Mouse (Mus musculus): ENCODE data around the gene Tmem81.

DNA sequence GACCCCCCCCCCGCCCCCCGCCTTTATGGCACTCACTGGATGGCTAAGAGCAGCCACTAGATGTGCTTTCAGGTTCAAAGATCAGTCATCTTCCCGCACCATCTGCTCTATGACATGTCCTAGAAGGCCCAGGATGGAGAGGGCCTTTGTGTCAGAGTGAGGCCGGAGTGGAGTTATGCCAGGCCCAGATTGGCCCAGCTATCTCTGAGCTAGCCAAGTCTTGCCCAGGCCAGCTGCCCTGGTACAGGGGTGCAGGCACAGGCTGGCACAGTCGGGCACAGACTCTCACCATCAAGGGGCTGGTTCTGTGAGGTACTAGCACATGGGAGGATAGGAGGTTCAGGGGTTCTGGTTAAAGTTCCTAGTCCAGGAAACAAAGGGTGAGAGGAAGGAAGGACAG, 31.7 kb downstream of the Tmem81 start:
- no peak for TF ChIP-seq POLR2A (IDR thresholded peaks at IDR 0.05; ENCODE audit: insufficient read length, low read depth)
- no peak for TF ChIP-seq CEBPB (IDR thresholded peaks at IDR 0.05; ENCODE audit: insufficient read depth, poor library complexity, severe bottlenecking)
